24 mouse cellular contexts compared by ENCODE assay signal in the genomic region with DNA sequence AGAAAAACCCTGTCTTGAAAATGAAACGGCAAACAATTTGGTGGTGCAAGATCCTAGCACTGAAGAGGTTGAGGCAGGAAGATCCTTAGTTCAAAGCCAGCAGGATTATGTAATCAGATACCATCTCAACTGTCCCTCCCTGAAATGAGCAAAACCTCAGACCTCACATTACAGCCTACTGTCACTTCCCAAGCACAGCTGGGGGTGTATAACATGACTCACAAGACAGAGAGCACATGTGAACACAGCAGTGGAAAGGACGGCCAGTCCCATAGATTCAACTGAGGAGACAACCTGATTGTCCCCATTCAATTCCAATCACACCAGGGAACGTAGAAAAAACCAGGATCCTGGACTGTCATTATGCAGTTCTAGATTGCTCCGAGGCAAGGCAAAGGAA. TPM values are rescaled to one million over a fixed set of nuclear protein-coding genes. Genes with fewer than 3 reads are reported as not detected.
A peak's percentile ranks its signal among the peaks of the same experiment; 100 is the strongest.
DNase-seq lines count a peak whose midpoint lies in the region; ATAC-seq and TF ChIP-seq lines count a peak whose summit lies in the region.
"Had no signal": no experiment of that assay in that cellular context is flagged by ENCODE, and none has a peak within 500 bp of the region (broad histone marks: within the 10 kb centered on the region; RNA-seq: fewer than 3 reads in every experiment).

No protein-coding gene starts in this region.

- H3K36me3 ChIP-seq in C2C12 (ENCODE audit: control insufficient read depth, insufficient read depth), result peaks cover 80% of the 10 kb centered on the region

- no peaks in the 10 kb centered on the region for H3K27me3 ChIP-seq in C2C12 (ENCODE audit: control insufficient read depth, insufficient read depth, insufficient read length)
- H3K27me3 ChIP-seq: CH12.LX; embryonic facial prominence, embryonic 12.5 days; embryonic facial prominence, embryonic 15.5 days; hindbrain, embryonic 12.5 days; hindbrain, embryonic 15.5 days; Patski had no signal

- no peak overlapping the region for H3K4me3 ChIP-seq in C2C12 (ENCODE audit: insufficient read depth, poor library complexity, severe bottlenecking)
- H3K4me3 ChIP-seq: embryonic facial prominence, embryonic 12.5 days; embryonic facial prominence, embryonic 15.5 days; gastrocnemius, adult 2 months; heart, adult 2 months; hindbrain, embryonic 12.5 days; hindbrain, embryonic 15.5 days had no signal

- DNase-seq in 3T3-L1 (ENCODE audit: low read depth, low spot score), result peak; percentile 59
- DNase-seq in MN1 (ENCODE audit: low spot score), result peak; percentile 14
- DNase-seq in left cerebral cortex, postnatal 10 days (ENCODE audit: extremely low spot score in 1 of 2, low spot score in 2 of 2), result no peak
- no peak for DNase-seq in gastrocnemius, postnatal 25 days
- DNase-seq in kidney, postnatal 14 days, result no peak
- no peak for DNase-seq in yolk sac, embryonic 10.5 days (ENCODE audit: low spot score)
- DNase-seq: adrenal gland, postnatal 10 days; adrenal gland, postnatal 36 days; cerebellum, adult 18-20 months; cerebellum, adult 9-10 months; cerebellum, postnatal 14 days; forebrain, postnatal 0 days; gastrocnemius, adult 2 months; gastrocnemius, postnatal 14 days; heart, adult 2 months had no signal

- ATAC-seq in megakaryocyte, adult 5-6 weeks (ENCODE audit: poor library complexity, severe bottlenecking), result peak; percentile 56
- ATAC-seq: forebrain, embryonic 14.5 days; forebrain, postnatal 0 days; Patski had no signal

- peak overlapping the region; percentile 10 for H3ac ChIP-seq in C2C12 (ENCODE audit: control insufficient read depth, insufficient read length, low read depth)

- no peak for TF ChIP-seq CTCF in C2C12 (IDR thresholded peaks at IDR 0.05; ENCODE audit: control insufficient read depth, insufficient read depth, insufficient read length)

- intact Hi-C loops in left cerebral cortex, postnatal 10 days (cut with DNase I), result no loop called here

- peaks cover 47% of the 10 kb centered on the region for H3K79me3 ChIP-seq in C2C12 (ENCODE audit: low read depth)

- peaks cover 65% of the 10 kb centered on the region for H3K79me2 ChIP-seq in C2C12 (ENCODE audit: control insufficient read depth, insufficient read depth)

TF ChIP-seq in C2C12, 6 proteins besides CTCF, POLR2A, EP300 and RAD21:
- TF ChIP-seq MYOD1 (IDR thresholded peaks at IDR 0.05; ENCODE audit: control insufficient read depth, insufficient read length, low read depth) (peak; percentile 65), USF1 (IDR thresholded peaks at IDR 0.05; ENCODE audit: low read depth) (no peak), MAX (IDR thresholded peaks at IDR 0.05) (peak; percentile 64), MYOG (IDR thresholded peaks at IDR 0.05; ENCODE audit: control insufficient read depth, extremely low read depth, insufficient read length) (no peak), CEBPB (IDR thresholded peaks at IDR 0.05; ENCODE audit: low read depth) (no peak)

RNA-seq across cellular contexts. Expression of a gene that starts 6.8 kb away (rescaled TPM):
- 15.1 TPM for polyA plus RNA-seq in C2C12 (2012; fragmentation: generic; extraction: Trizol)
- 55.4 and 61.3 TPM in 2 replicates for total RNA-seq in megakaryocyte, adult 5-6 weeks (2015)
- total RNA-seq in megakaryocyte, adult 5-6 weeks (2017), result 38.5 and 42.6 TPM in 2 replicates
- total RNA-seq in left cerebral cortex, postnatal 10 days (2021), result 10 to 100 TPM; 26.7 to 29.4 TPM
- total RNA-seq in gastrocnemius, postnatal 25 days (2021), result 10 to 100 TPM; 33.1 to 36.7 TPM

RNA-seq across cellular contexts. Expression of a gene that starts 7.0 kb away (rescaled TPM):
- 74.4 TPM for polyA plus RNA-seq in C2C12 (2012; fragmentation: generic; extraction: Trizol)
- total RNA-seq in megakaryocyte, adult 5-6 weeks (2015), result 33.4 and 37.4 TPM in 2 replicates
- total RNA-seq in megakaryocyte, adult 5-6 weeks (2017), result 36.3 and 37.7 TPM in 2 replicates
- total RNA-seq in left cerebral cortex, postnatal 10 days (2021), result 10 to 100 TPM; 27.7 to 29.3 TPM
- 10 to 100 TPM; 20.6 to 22.1 TPM for total RNA-seq in gastrocnemius, postnatal 25 days (2021)

RNA-seq across cellular contexts. Expression of a gene that starts 8.4 kb away (rescaled TPM):
- 70.2 TPM for polyA plus RNA-seq in C2C12 (2012; fragmentation: generic; extraction: Trizol)
- total RNA-seq in megakaryocyte, adult 5-6 weeks (2015), result 0.55 TPM in 1 of 2 replicates, not detected in the other
- 0.33 TPM in 1 of 2 replicates, not detected in the other for total RNA-seq in megakaryocyte, adult 5-6 weeks (2017)
- 10 to 100 TPM; 13.2 to 15.0 TPM for total RNA-seq in left cerebral cortex, postnatal 10 days (2021)
- 10 to 100 TPM; 13.2 to 14.7 TPM for total RNA-seq in gastrocnemius, postnatal 25 days (2021)
- total RNA-seq: CH12.LX had no signal

RNA-seq across cellular contexts. Expression of a gene that starts 16.0 kb away (rescaled TPM):
- polyA plus RNA-seq in C2C12 (2012; fragmentation: generic; extraction: Trizol), result 34.0 TPM
- total RNA-seq in megakaryocyte, adult 5-6 weeks (2015), result 22.2 and 26.2 TPM in 2 replicates
- 17.6 and 26.5 TPM in 2 replicates for total RNA-seq in megakaryocyte, adult 5-6 weeks (2017)
- total RNA-seq in left cerebral cortex, postnatal 10 days (2021), result 10 to 100 TPM; 39.8 to 49.4 TPM
- 10 to 100 TPM; 21.3 to 23.5 TPM for total RNA-seq in gastrocnemius, postnatal 25 days (2021)

RNA-seq across cellular contexts. Expression of a gene that starts 16.6 kb away (rescaled TPM):
- 326 TPM for polyA plus RNA-seq in C2C12 (2012; fragmentation: generic; extraction: Trizol)
- 784 and 845 TPM in 2 replicates for total RNA-seq in megakaryocyte, adult 5-6 weeks (2015)
- total RNA-seq in megakaryocyte, adult 5-6 weeks (2017), result 315 and 355 TPM in 2 replicates
- total RNA-seq in left cerebral cortex, postnatal 10 days (2021), result 100 to 1,000 TPM; 196 to 199 TPM
- 10 to 100 TPM; 61.7 to 65.2 TPM for total RNA-seq in gastrocnemius, postnatal 25 days (2021)

Comparison
In these comparisons a context has a peak if more than half of its experiments do, and no peak if none do; other contexts are left out.
1. DNase-seq: peak in 3T3-L1 (single experiment) and MN1 (single experiment); none in left cerebral cortex, postnatal 10 days (0 of 2), gastrocnemius, postnatal 25 days (single experiment), kidney, postnatal 14 days (single experiment) and yolk sac, embryonic 10.5 days (single experiment).
2. RNA of a gene that starts 8.4 kb away (total RNA-seq): 13.2 to 15.0 TPM in left cerebral cortex, postnatal 10 days and 13.2 to 14.7 TPM in gastrocnemius, postnatal 25 days; 0.33 to 0.55 TPM in megakaryocyte, adult 5-6 weeks; every median in the first group is over 4 times any median in the second.